Mouse (Mus musculus): ENCODE measurements around the gene Lgr4.

Gene Lgr4

GRCm38 (mm10) chr2:109949519-109949918 lies 32.1 kb downstream of the Lgr4 start:
- no peak for DNase-seq (ENCODE audit: low spot score in 2 of 2)

DNA sequence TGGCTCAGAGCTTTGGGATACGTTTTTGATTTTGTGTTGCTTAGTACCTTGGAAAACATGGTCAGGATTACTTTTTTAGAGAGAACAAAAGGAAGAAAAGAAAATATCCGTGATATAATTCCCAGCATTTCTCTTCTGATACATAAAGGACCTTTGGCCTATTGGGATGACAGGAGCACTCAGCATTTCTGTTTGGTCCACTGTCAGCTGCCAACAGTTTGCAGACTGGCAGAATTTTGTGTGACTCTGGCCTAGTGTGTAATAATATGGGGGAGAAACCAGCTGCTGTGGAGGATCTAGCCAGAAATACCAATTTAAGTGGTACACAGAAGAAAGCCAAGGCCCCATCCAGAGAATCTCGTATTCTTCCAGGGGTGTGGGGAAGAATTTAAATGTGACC lies 32.9 kb downstream of the Lgr4 start:
- no peak for DNase-seq (ENCODE audit: low spot score in 2 of 2)

- no peak for DNase-seq (ENCODE audit: low spot score in 2 of 2)
These were observed 33.6 kb downstream of the Lgr4 start for GRCm38 (mm10) chr2:109951050-109951449.

- no peak for DNase-seq (ENCODE audit: low spot score in 2 of 2)
These were observed 35.7 kb downstream of the Lgr4 start for GRCm38 (mm10) chr2:109953048-109953717.

DNA sequence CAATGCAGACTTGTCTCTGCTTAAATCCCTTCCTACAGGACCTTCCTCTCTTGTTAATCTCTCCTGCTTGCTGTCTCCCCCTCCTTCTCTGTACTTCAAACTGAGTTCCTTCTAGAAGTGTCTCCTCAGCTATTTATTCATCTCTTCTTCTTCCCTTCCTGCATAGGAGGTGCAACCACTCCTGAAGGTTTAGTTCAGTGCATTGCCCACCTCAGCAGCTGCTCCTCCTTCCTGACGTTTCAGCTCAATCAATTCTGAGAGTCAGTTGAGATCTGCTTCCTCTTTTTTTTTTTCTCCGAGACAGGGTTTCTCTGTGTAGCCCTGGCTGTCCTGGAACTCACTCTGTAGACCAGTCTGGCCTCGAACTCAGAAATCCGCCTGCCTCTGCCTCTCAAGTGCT lies 36.4 kb downstream of the Lgr4 start:
- no peak for DNase-seq (ENCODE audit: low spot score in 2 of 2)

GRCm38 (mm10) chr2:109955060-109955459 lies 37.6 kb downstream of the Lgr4 start:
- DNase-seq (ENCODE audit: low spot score in 2 of 2), result no peak

DNA sequence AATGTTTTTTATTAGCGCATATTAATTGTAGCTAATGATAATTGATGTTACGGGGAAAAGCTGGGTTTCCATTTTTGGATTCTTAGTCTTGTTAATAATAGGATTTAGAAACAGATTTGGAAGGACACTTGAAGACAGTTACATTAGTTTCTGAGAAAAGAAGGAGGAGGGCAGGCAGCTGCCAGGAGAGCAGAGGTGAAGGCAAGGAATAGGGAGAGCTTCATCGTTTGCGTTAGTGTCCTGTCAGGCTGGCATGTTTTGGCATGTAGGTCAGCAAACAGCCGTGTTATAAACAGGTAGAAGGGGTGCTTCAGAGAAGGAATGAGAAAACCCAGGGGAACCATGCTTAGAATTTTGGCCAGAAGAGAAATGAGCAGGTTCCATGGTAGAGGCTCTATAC lies 38.5 kb downstream of the Lgr4 start:
- no peak for DNase-seq (ENCODE audit: low spot score in 2 of 2)

- DNase-seq (ENCODE audit: low spot score in 2 of 2), result no peak
These were observed 39.3 kb downstream of the Lgr4 start for GRCm38 (mm10) chr2:109956785-109957184.

- no peak for DNase-seq (ENCODE audit: low spot score in 2 of 2)
These were observed 41.4 kb downstream of the Lgr4 start for GRCm38 (mm10) chr2:109958692-109959406.

- no peak for DNase-seq (ENCODE audit: low spot score in 2 of 2)
These were observed 42.1 kb downstream of the Lgr4 start for GRCm38 (mm10) chr2:109959407-109960075.

- DNase-seq (ENCODE audit: low spot score in 2 of 2), result no peak
These were observed 42.8 kb downstream of the Lgr4 start for GRCm38 (mm10) chr2:109960246-109960645.

GRCm38 (mm10) chr2:109961174-109961573 lies 43.7 kb downstream of the Lgr4 start:
- no peak for DNase-seq (ENCODE audit: low spot score in 2 of 2)

DNA sequence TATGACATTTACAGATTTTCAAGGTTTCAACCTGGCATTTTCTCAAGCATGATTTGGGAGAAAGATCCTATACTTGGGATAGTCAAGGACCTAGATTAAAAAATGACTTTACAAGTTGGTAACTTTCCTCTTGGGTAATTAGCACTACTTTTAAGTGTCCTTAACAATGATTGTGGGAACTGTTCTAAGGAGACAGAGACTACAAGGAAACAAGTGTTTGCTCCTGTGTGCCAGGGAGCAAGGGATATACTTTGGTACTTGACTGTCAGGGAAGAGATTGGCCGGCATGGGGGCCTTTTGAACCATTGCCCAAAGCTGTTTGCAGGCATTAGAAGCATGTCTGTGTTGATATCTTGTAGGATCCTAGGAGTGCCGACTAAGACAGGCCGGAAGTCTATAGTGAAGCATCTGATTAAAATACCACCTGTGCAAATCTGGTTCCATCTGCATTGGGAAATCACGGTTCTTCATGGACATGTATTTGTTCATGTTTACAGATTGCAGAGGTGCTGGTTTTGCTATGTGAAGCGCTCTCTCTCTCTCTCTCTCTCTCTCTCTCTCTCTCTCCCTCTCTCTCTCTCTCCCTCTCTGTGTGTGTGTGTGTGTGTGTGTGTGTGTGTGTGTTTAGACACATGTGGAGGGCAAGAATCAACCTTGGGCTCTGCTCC lies 46.3 kb downstream of the Lgr4 start:
- DNase-seq (ENCODE audit: low spot score in 2 of 2), result no peak

- no peak for DNase-seq (ENCODE audit: low spot score in 2 of 2)
These were observed 48.4 kb downstream of the Lgr4 start for GRCm38 (mm10) chr2:109965753-109966420.

DNA sequence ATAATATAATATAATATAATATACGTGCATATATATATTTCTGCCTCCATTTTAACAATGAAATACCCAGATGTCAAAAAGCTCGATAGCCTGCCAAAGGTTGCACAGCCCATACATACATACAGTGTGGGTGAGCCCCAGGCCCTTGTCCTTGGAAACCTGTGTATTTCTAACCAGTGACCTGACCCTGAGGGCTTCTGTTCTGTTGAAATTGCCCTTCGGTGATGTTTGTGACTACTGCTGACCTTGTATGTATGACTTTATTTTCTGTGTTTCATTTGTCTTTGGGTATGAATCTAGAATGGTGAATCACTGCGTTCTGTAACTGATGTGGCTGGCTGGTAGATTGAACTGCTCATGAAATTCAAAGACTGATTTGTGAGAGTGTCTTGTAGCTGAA lies 49.4 kb downstream of the Lgr4 start:
- DNase-seq (ENCODE audit: low spot score in 2 of 2), result no peak

DNA sequence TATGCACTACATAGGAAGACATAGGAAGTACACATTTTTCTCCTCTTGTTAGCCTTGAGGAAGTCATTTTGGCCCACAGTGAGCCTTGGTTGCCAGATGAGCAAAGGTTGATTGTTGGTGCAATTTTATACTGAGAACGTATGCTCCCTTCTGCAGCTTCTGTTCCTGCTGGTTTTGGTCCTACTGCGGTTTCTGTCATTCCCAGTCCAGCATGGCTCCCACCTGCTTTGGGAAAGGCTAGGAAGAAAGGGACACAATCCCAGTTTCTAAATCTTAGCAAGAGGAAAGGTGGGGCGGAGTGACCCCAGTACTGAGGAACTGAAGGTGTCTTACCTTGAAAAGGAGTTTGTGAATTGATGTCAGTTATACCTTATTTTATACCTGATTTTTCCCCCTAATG lies 51.9 kb downstream of the Lgr4 start:
- DNase-seq (ENCODE audit: low spot score in 2 of 2), result no peak

DNA sequence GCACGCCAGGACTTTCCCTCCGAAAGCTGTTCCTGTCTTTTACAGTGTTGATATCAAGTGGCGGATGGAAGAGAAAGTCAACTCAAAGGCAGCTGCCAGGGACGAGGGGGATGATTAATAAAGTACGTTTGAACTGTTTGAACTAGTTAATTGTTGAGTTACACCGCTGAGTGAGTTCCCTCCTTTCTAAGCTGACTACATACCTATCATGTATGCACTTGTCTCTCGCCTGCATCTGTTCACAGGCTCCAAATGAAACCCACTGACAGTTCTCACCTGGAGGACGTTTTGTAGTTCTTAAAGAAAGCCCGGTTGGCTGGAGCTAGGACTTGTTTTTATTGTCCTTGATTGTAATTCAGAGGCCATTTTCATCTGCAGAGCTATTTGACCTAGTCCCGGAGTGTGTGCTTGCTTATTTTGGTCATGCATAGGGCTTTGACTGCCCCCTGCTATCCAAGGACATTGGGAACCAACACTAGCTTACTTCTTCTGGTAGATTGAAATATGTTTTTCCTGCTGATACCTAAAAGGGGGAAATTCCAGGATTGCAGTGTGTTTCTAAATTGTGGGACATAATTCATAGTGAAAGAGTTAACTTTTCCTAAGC lies 52.6 kb downstream of the Lgr4 start:
- no peak for DNase-seq (ENCODE audit: low spot score in 2 of 2)

GRCm38 (mm10) chr2:109970744-109971410 lies 53.4 kb downstream of the Lgr4 start:
- DNase-seq (ENCODE audit: low spot score in 2 of 2), result no peak

- no peak for DNase-seq (ENCODE audit: low spot score in 2 of 2)
These were observed 54.9 kb downstream of the Lgr4 start for GRCm38 (mm10) chr2:109972310-109972709.

- DNase-seq (ENCODE audit: low spot score in 2 of 2), result no peak
These were observed 55.5 kb downstream of the Lgr4 start for GRCm38 (mm10) chr2:109972922-109973321.

DNA sequence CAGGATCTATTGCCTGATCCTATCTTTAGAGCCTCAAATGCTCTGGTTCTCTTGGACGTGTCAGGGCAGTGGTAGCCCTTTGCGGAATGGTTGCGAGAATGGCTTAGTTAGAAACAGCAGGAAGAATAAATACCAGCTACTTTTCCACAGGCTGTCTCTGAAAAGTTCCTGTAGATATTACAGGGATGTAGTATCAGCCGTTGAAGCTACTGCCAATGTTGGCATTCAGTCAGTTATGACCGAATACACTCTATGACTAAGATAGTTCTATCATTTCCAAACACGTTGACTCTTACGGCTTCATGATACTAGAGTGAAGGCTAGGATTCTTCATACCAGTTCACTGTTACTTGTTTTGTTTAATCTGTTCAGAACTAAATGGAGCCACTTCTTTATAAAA lies 57.4 kb downstream of the Lgr4 start:
- no peak for DNase-seq (ENCODE audit: low spot score in 2 of 2)

Measured in cerebellum, postnatal 4 days (tissue).